Mouse (Mus musculus) heart, postnatal 10 days (tissue): ENCODE measurements at regions not wholly inside any gene's neighbourhood (a gene's known extent, or its start where the extent isn't known, plus 50 kb on each side); places are given as distances from the start of the nearest gene placed in this dataset.

Experiments
- DNase-seq, 2 experiments: peaks; one replicate each; pipeline ENCODE4 v3.0.0; 2021
- intact Hi-C: fragments of 180-260 bp; cut with DNase I; formaldehyde crosslinking; loops from one replicate; pipeline ENCODE4 v1.15.1; 2025

- intact Hi-C loops, result no loop called here
- no peak for DNase-seq
These were observed 59.4 kb upstream of the Bace2 start for GRCm38 (mm10) chr16:97297140-97297539.

- intact Hi-C loops, result no loop called here
- peak; percentile 36 to 47 for DNase-seq
These were observed 52.3 kb upstream of the Bace2 start for GRCm38 (mm10) chr16:97304156-97304735.
